Mouse (Mus musculus) kidney, postnatal 10 days (tissue): Measurements from ENCODE around the gene Btbd3.

Experiments used
- DNase-seq: peaks from one replicate; pipeline ENCODE4 v3.0.0; 2021; ENCODE audit warnings: mixed read lengths

Gene Btbd3

DNA sequence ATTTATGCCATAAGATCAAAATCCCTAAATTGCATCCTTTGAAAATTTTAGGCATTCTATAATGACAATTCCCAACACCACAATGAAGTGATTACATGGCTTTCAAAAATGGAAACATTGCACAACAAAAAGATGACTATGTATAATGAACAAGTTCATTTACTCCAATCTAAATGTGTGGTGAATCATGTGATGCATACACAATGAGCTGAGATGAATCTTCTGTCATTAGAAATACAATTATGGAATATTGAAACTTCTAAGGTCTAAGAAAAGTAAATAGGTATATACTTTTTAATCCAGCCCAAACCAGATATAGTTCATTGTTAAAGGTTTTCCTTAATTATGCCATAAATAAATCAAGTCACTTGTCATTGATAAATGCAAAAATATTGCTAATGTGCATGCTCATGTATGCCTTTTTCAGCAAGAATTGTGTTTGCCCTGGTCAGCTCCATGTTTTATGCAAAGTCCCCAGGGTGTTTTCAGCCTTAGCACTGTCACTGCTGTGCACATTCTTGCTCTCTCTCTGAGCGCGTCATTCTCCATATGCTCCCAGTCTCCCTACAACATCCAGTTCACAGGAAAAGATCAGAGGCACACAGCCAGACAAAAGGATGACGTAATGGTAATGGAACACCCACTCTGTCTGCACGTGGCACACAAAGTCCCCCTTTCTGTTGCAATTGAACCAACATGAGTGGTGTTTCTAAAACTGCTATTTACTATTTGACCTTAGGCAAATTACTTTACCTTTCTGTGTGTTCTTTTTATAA is 149.6 kb downstream of the Btbd3 start:
- peak; percentile 9 for DNase-seq

DNA sequence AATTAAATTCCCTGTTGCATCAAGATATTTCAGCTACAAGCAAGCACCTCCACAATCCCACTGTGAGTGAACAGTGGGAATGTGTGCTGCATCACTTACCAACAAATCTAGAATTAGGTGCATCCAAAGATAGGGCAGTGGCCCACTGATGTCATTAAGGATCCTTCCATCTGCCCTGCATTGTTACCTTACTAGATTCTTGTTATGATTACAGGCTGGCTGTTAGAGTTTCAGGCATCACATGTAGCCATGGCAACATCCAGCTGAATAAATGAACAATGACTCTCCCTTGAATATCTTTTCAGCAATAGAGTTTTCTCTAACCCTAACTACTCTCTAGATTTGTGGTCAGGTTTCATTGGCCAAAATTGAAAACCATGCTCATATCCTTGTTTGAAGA is 150.3 kb downstream of the Btbd3 start:
- DNase-seq = no peak

DNA sequence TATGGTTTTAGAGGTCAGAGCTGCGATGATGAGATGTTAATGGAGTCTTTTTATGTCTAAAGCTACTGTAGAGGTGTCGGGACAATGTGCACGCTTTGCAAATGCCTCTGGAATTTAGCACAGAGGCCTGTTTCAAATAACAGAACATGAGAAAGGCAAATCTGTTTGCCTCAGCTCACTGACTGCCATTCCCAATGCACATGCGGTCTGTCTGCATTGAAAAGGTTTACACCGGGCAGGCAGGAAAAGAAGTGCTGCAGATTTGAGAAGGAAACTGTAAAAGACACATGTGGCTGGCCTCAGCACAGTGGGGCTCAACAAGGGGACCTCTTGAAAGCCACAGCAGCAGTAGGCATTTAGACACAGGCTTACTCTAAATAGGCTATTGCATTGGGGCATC is 156.2 kb downstream of the Btbd3 start:
- no peak for DNase-seq

DNA sequence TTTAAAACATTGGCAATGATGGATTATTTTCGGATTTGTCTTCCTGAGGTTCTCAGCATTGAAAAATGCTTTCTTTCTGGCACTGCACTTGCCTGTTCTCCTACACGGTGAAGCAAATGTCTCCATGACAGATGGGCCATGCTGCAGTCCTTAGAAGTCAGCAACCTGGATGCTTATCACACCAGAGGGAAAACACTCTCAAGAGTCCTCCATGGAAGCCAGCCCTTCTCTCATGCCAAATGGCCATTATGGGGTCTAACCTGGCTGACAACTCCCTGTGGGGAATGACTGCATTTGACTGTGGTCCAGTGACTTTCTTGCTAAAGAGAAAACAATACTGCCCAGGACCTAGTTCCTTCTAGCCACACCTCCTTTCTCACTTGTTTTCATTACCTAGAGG is 166.0 kb downstream of the Btbd3 start:
- no peak for DNase-seq

DNA sequence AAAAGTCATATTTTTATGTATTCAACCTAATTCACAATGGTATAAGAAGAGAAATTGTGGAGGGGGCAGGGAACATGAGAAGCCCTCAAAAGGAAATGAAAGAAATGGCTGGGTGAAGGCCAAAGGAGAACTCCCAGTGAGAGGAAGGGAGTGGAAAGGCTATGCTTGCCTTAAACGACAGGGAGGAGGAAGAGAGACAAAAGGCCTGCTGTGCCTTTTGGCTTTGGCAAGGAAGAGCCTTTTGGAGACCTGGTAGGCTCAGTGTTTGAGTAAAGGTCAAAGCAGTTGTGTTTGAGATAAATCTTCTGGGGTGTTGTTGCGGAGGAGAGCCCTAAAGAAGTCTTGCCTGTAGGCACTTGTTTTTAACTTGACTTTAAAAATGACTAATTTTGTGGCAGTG is 175.6 kb downstream of the Btbd3 start:
- DNase-seq = no peak

DNA sequence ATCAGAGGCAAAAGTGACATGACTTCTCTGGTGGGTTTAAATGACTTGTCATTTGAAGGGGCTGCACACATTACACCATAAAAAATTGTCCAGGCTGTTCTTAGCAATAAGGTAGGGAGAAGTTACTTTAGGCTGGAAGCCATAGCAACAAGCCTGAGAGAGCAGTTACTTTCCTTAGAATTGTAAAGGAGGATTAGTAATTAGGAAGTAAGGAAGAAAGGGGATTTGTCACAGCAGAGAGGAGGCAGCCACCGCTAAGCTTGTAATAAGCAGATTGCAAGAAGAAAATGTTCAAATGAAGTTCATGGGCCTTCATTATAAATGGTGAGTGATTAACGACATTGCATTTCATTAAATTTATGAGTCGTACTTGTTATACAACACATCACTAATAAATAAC is 190.1 kb downstream of the Btbd3 start:
- DNase-seq = no peak

DNA sequence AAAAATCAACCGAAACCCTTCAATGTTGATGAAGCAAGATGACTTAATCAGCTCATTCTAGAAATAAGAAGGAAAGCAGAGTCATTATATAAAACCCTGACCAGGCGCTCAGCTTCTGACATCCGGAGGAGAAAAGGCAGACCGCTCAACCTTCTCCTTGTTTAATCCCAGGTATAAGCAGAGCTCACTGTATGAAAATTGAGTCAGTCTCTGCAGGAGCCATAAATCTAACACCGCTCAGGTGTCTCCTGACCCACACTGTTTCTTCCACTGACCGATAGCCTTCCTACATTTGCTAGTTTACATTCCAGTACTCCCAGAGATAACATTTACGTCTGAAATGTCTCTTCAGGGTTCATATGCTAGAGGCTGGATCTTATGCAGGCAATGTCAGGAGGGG is 190.6 kb downstream of the Btbd3 start:
- no peak for DNase-seq

DNA sequence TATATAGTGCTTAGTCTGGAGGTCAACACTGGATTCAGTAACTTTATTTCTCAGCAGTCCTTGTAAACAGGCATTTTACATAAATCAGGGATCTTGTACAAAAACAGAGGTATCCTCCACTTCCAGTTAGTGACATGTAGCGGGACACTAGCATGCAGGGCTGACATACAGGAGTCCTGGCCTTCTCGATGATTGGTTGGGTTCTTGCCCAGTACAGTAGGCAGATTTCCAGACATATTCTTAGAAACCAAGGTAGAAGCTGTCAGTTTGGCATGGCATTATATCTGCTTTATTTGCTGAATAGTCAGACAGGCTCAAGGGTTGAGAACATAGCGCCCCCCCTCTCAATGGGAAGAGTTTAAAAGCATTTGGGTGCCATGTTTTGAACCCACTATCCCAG is 191.3 kb downstream of the Btbd3 start:
- no peak for DNase-seq

DNA sequence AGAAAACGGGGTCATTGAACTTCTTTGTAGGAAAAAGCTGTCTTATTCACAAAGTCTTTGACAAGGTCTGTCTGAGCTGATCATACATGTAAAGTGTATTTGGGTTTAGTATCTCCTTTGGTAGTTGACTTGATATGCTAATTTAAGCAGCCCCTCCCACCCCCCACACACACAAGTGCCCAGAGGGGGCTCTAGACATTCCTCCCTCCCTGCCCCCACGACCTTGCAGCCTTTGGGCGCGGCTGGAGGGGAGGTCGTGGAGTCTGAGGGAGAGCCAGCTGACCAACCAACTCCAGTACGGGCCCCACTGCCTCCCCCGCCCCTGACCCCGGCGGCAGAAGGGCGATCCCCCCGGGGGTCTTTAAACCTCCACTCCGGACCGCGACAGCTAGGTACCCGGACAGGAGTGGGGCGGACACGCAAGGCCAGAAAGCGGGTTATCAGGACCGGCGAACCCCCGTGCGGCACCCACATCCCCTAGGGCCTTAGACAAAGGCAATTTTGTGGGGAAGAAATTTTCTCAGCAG is 211.7 kb downstream of the Btbd3 start:
- no peak for DNase-seq

DNA sequence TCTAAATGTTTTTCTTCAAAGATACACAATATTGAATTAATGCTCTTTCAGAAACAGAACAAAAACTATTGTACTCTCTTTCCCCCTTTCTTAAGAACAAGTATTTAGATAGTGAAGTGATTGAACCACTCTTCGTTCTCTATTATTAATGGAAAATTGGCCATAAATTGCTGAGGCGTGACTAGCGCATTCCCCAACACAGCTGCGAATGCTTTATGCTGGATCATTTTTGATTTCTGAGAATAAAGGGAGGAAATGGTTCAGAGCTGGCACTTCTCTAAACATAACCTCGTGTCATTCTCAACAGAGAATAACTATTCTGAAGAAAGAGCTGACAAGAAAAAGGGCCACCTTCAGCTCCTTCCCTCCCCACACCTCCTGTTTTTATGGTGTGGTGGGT is 217.0 kb downstream of the Btbd3 start:
- no peak for DNase-seq

DNA sequence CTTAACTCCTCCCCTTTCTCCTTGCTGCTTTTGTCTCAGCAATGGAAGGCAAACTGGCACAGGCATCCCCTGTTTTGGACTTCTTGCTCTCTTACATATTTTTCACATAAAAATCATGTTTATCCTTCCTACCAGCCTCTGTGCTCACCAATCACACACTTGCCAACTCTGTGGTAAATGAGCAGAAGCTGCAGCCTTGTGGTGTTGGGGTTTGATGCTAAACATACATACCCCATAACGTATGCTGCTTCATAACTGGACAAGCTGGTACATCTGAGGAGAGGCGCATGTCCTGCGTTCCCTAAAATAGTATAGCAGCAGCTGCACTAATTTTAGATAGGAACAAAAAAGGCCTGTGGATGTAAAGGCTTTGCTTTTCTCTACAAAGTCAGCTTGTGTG is 220.1 kb downstream of the Btbd3 start:
- no peak for DNase-seq

DNA sequence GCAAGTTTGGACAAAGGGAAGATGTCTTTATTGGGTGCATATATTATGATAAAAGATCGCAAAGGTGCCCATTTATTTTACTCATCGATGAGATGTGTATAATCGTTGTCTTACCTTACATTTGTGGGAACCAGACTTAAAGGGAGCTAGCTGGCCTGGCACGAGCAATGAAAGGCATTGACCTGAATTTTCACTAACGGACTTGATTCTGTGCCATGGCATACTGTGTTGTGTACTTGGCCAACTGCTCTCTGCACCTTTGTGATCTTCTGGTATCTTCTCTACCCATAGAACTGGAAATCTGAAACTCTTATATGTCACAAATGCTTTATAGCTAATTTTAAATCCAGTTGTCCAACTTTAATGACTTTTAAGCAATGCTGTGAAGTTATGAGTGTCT is 220.9 kb downstream of the Btbd3 start:
- DNase-seq = no peak

DNA sequence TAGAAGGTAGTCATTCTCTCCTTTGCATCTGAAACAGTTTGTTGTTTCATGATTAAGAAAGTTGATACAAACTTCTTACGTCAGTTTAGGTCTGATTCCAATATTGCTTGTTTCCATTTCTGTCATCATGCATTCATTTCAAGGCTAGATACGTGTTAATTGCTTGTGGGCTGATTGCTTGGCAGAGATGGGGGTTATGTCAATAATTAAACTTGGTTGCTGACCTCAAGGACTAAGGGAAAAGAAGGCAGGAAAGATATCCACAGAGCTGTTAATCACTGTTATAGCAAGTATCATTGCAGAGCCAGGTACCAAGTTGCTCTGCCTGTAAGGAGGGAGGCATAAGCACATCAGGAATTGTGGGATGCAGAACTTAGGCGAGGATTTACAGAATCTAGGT is 226.2 kb downstream of the Btbd3 start:
- DNase-seq = no peak

DNA sequence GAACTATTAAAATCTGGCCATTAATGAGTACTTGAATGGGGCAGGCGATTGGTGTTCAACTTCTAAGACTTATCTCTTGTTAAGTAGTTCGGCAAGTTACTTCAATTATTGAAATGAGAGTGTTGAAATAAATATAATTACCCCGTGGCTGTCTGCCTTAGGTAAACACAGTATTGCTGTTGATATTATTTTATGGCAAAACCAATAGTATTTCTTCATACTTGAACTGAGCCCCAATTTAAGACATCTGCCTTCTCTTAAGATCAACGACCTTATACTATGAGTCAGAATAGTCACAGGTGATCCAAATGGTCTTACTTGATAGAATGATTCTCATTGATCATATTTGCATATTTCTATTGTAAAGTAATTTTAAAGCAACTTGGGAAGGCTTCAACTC is 228.5 kb downstream of the Btbd3 start:
- DNase-seq = no peak

DNA sequence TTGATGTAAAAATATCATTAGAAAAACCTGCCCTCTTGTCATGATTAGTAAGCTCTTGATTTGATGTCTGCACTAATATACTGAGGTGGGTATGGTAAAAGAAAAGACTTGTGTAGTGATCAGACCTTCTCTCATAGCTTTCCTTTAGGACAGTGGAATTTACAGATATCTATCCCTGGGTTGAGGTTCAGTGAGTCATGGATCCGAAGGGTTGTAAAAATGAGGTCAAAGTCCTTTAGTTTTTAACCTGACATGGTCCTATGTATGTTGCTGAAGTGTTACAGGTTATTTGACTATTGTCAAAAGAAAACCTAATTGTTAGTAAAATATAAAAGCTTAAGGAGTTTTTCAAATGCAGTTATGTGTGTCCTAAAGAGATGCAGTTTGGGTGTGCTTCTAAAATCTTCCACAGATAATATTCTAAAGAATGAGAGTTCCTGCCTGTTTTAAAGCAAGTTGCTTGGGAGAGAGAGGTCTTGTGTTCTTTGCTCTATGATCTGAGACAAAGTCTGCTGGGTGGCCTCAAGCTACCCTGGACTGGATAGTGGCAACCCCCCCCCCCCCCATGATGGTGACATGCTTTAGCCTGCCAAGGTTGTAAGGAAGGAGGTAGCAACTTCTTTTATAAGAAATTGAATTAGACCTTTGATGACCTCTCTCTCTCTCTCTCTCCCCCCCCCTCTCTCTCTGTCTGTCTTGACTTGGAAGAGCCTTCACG is 234.5 kb downstream of the Btbd3 start:
- no peak for DNase-seq

DNA sequence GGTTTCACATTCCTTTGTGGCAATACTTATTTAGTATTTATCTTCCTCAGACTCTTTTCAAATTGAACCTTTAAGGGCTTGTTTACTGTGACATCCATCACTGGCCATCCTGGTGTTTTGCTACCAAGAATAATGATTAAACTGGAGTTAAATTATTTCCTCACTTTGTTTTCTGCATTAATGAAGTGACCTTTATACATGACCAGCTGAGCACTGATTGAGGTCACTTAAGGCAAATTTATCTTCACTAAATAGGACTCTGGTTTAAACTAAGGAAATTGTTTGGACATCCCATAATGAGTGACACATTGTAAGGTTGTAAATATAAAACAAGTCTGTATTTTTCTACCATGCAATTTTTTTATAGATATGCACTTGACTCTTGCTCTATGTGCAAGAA is 235.8 kb downstream of the Btbd3 start:
- no peak for DNase-seq

DNA sequence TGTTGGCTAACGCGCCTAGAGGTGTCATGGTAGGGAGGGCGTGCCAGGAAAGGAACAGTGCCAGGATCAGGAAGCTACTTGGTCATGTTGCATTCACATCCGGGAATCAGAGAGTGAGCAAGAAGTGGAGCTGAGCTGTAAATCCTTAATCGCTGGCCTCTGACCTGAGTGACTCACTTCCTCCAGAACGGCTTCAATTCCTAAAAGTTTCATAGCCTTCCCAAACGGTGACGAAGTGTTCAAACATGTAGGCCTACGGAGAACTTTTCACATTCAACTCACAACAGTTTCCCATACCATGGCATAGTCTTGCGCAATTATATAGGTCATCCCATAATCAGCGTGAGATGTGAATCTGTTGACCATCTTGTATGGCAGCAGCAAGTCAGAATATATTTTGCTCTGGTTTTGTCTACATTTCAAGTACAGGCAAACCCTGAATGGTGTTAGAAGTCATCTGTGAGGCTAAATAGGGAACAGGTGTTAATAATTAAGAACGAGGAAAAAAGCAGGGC is 247.6 kb downstream of the Btbd3 start:
- DNase-seq = no peak

DNA sequence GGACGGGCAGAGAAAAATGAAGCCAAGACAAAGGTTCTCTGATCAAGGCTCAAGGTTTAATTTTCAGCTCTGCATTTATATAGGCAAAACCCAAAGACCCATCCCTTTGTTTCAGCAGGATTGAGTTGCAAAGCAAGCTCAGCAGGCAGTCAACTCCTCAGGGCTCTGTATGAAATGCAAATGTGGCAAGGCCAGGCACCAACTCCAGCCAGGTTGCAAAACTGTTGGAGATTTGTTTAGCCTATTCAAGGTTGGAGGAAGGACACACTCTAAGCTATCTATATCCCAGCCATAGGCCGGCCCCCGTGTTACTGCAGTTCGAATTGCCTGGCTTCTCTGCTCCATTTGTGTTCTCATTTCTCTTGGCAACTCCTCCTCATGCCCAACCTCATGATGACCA is 259.2 kb downstream of the Btbd3 start:
- DNase-seq = no peak

DNA sequence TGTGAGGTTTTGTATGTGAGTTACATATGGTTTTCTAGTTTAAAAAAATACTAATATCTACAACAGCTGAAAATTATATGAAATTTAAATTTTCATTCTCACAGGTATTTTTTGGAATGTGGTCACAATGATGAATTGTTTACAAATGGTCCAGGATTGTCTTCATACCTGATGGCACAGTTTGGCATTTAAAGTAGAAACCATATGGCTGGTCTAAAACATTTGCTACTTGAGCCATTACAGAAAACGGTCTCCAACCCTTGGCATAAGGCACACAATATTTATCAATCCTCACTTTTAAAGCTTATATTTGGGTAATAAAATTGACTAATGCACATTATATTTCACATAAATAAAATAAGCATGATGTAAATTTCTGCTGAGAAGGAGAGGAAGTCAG is 272.1 kb downstream of the Btbd3 start:
- DNase-seq = no peak

DNA sequence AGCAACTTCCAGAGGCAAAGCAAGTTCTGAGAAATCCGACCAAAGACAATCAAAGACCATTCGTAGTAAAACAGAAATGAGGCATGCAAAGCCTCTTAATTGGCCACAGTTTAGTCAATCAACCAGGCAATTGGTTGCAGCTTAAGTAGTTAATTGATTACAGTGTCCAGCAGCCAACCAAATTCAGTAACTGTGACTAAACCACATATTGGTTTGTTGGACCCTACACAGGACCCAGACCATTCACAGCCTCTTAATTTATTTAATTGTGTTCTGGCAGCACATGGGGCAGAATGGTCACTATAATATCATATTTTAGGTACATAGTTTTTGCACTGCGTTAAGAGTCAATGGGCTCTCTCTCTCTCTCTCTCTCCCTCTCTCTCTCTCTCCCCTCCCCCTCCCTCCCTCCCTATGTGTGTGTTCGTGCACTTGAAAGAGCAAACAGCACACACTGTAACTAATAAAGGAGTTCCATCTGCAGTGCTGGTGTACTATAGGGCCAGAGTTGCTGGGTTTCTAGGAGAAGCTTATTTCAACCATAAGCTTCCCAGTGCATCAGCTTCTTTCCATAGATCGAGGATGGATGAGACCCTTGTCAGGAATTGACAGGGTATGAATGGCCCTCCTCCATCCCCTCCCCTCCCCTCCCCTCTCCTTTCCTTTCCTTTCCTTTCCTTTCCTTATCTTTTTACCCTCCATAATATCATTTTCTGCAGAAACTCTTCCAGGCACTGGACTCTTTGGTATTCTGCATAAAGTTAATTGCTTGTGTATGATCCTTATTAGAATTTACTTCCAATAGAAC is 275.0 kb downstream of the Btbd3 start:
- no peak for DNase-seq

DNA sequence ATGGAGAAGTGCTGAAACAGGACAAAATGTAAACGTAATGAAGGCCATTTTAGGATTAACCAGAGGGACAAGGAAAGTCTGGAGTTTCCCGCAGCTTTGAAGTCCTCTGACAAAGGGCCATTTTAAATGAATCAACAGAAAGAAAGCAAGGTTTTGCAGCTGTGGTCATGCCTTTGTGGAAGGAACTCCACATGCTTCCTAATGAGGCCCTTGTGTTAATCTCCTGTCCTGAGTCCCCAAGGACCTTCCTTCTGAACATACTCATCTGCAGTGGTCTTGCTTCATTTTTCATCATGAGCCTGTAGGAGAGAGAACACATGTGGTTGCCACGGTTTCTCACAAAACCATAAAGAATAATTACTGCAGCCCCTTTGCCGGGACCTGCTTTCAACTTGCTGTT is 275.6 kb downstream of the Btbd3 start:
- no peak for DNase-seq

DNA sequence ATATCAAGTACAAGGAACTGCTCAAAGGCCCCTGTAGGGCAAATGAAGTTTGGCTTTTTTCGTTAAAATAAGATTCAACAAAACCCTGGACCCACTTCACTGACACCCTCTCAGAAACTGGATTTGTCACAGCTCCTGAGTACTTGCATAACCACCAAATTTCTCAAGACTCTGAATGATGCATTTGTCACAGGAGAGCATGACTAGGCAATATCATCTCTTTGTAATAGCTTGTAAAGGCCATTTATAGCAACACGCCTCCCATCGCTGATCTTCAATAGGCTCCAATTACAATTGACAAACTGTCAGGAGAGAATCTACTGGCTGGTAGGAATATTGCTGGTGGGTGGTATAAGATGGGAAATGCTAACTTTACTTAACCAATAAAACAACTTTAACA is 283.3 kb downstream of the Btbd3 start:
- DNase-seq = no peak

DNA sequence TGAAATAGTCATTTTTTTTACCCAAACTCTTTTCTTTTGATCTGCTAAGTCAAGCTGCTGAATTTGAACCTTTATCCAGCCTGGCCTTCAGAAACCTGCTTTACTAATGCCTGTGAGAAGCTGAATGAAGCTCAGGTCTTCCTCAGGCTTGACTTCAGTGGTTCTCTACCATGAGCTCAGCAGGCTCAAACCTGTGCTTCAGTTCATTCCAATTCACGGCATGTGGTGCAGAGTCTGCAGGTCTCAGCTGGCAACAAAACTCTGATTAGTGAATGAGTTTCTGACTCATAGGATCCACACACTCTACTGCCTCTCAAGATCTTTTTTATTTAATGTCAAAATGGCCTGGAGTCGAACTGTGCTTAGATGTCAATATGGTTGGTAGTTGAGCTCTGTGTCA is 292.6 kb downstream of the Btbd3 start:
- no peak for DNase-seq
